Mouse (Mus musculus) limb, embryonic 15.5 days (tissue): ENCODE results near the gene Resf1. TPM values are rescaled to one million over a fixed set of nuclear protein-coding genes. Genes with fewer than 3 reads are reported as not detected.
"Not testable (repeated sequence)": the region's sequence is repeated elsewhere in the genome, so short reads cannot be mapped to it uniquely, and the experiment has no call there.

Experiments
- ATAC-seq: fragments of 200-750 bp; cut with Nextera tagmentation; 2 replicates; pipeline ENCODE4 v1.8.0; 2017; ENCODE audit warnings: low read depth, moderate TSS enrichment; ENCODE audit not compliant: insufficient number of reproducible peaks, low FRiP score, low TSS enrichment
- H3K27ac ChIP-seq: fragments of 300-500 bp; sonication (generic); 2 replicates; pipeline ENCODE4 v1.5.1; 2015; ENCODE audit warnings: moderate library complexity, mild to moderate bottlenecking, inconsistent platforms
- H3K27me3 ChIP-seq: fragments of 300-500 bp; sonication (generic); 2 replicates; pipeline ENCODE4 v1.6.1; 2015; ENCODE audit warnings: inconsistent platforms
- H3K36me3 ChIP-seq: fragments of 300-500 bp; sonication (generic); 2 replicates; pipeline ENCODE4 v1.6.1; 2015; ENCODE audit warnings: inconsistent platforms
- H3K4me1 ChIP-seq: fragments of 300-500 bp; sonication (generic); 2 replicates; pipeline ENCODE4 v1.6.1; 2015; ENCODE audit warnings: inconsistent platforms
- H3K4me2 ChIP-seq: fragments of 300-500 bp; sonication (generic); 2 replicates; pipeline ENCODE4 v1.6.1; 2015; ENCODE audit warnings: mild to moderate bottlenecking, inconsistent platforms
- H3K4me3 ChIP-seq: fragments of 300-500 bp; sonication (generic); 2 replicates; pipeline ENCODE4 v1.5.1; 2015; ENCODE audit warnings: mild to moderate bottlenecking, inconsistent platforms
- H3K9ac ChIP-seq: fragments of 300-500 bp; sonication (generic); 2 replicates; pipeline ENCODE4 v1.6.1; 2015; ENCODE audit warnings: inconsistent platforms
- H3K9me3 ChIP-seq: fragments of 300-500 bp; sonication (generic); 2 replicates; pipeline ENCODE4 v1.6.1; 2016; ENCODE audit warnings: inconsistent platforms
- WGBS: fragments of 180-500 bp; shearing (Covaris S2); methylation state at CpG from one replicate; pipeline ENCODE4 v1.1.7; 2015; 5-methylcytosine and 5-hydroxymethylcytosine counted together
- polyA plus RNA-seq: library from polyadenylated mRNA; unstranded; fragments of >200 nt; fragmentation: Nextera tagmentation; extraction: Ambion mirVana; gene quantifications from 2 replicates; pipeline ENCODE4 v1.2.1, GENCODE M21; 2015

Resf1 gene
- polyA plus RNA-seq, 1 experiment from 2014 or later: 41.7 TPM

- WGBS: 87% methylated on average over 1 of the region's 1 CpGs
- no peak overlapping the region for H3K4me2 ChIP-seq
- no peak overlapping the region for H3K9ac ChIP-seq
- ATAC-seq: no peak
- H3K9me3 ChIP-seq: no peaks in the 10 kb centered on the region
- H3K36me3 ChIP-seq: peaks cover 22% of the 10 kb centered on the region
- no peak overlapping the region for H3K4me3 ChIP-seq
- H3K27ac ChIP-seq: no peak overlapping the region
- no peaks in the 10 kb centered on the region for H3K27me3 ChIP-seq
- H3K4me1 ChIP-seq: peaks cover 7% of the 10 kb centered on the region; the same call in 1 of the 2 replicates
Observed at GRCm38 (mm10) chr6:149311778-149312177, 2.6 kb downstream of the Resf1 start.

DNA sequence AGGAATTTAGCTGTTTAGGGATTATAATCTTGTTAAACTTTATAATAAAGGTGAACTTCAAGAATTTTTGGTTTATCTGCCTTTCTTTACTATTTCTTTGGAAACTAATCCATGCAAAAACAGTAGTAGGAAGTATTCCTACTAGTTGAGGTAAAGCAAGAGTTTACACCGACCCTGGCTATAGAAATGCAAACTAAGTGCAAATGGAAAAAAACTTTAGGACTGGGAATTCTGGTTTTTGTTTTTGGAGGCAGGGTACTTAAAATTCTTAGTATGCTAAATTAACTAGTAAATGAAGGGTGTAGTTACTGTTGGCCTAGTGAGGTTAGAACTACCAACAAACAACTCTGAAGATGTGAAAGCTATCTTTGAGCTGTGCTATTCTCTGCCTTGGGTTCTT is 3.0 kb downstream of the Resf1 start:
- Histone ChIP-seq H3K27ac (no peak overlapping the region), H3K4me1 (peaks cover 7% of the 10 kb centered on the region; the same call in 1 of the 2 replicates), H3K27me3 (no peaks in the 10 kb centered on the region), H3K36me3 (peaks cover 23% of the 10 kb centered on the region), H3K9me3 (no peaks in the 10 kb centered on the region), H3K4me3 (no peak overlapping the region), H3K9ac (no peak overlapping the region), H3K4me2 (no peak overlapping the region)
- WGBS: 68% methylated on average over 1 of the region's 1 CpGs
- ATAC-seq: no peak

DNA sequence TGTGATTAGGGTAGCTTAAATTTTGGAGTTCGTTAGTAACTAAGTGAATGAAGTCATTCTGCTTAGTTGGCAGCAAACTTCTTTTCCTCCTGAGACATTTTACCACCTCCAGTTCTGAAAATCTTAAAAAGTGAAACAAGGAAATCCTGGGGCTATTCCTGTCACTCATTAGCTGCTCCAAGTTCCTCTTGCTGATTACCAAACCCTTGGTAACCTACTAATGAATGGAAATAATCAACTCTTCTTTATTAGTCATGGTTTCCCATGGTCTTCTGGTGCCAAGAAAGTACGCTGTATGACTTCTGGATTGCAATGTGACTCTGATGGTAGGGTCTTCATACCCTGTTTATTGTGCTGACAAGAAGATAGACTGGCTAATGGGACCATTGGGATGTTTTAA is 5.7 kb downstream of the Resf1 start:
- Histone ChIP-seq H3K9me3 (no peaks in the 10 kb centered on the region), H3K27me3 (no peaks in the 10 kb centered on the region), H3K9ac (no peak overlapping the region), H3K36me3 (peaks cover 42% of the 10 kb centered on the region), H3K27ac (no peak overlapping the region), H3K4me2 (no peak overlapping the region), H3K4me3 (no peak overlapping the region), H3K4me1 (peaks cover 3% of the 10 kb centered on the region; the same call in 1 of the 2 replicates)
- WGBS: 60% methylated on average over 2 of the region's 2 CpGs
- no peak for ATAC-seq

GRCm38 (mm10) chr6:149323523-149324241 is 14.5 kb downstream of the Resf1 start:
- Histone ChIP-seq H3K4me3 (no peak overlapping the region), H3K9me3 (no peaks in the 10 kb centered on the region), H3K27ac (no peak overlapping the region), H3K9ac (no peak overlapping the region), H3K27me3 (no peaks in the 10 kb centered on the region), H3K36me3 (peaks cover 79% of the 10 kb centered on the region), H3K4me2 (no peak overlapping the region), H3K4me1 (no peaks in the 10 kb centered on the region)
- 82% methylated on average over 4 of the region's 4 CpGs for WGBS
- no peak for ATAC-seq

- Histone ChIP-seq H3K27ac (no peak overlapping the region), H3K36me3 (peaks cover 77% of the 10 kb centered on the region), H3K4me2 (no peak overlapping the region), H3K27me3 (no peaks in the 10 kb centered on the region), H3K4me1 (no peaks in the 10 kb centered on the region), H3K9me3 (no peaks in the 10 kb centered on the region), H3K9ac (no peak overlapping the region), H3K4me3 (no peak overlapping the region)
- ATAC-seq: no peak
- 95% methylated on average over 6 of the region's 6 CpGs for WGBS
Observed at GRCm38 (mm10) chr6:149324242-149324633, 15.0 kb downstream of the Resf1 start.

DNA sequence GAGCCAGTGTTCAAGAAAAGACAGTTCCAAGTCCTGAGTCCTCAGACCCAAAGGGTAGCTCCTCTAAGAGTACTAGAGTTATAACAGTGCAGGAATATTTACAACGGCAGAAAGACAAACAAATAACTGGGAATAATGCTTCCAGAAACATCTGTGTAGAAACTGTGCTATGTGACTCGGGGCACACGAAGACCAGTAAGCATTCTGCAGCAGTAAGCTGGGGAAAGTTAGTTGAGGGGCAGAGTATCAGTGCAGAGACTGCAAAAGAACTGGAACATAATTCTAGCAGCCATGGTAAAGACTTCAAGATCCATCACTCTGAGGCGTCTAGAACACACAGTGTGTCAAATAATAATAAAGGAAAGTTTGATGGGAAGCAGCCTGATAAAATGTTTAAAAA is 19.9 kb downstream of the Resf1 start:
- Histone ChIP-seq H3K27me3 (no peaks in the 10 kb centered on the region), H3K36me3 (peaks cover 59% of the 10 kb centered on the region), H3K27ac (no peak overlapping the region), H3K4me2 (no peak overlapping the region), H3K4me1 (no peaks in the 10 kb centered on the region), H3K4me3 (no peak overlapping the region), H3K9ac (no peak overlapping the region), H3K9me3 (no peaks in the 10 kb centered on the region)
- WGBS: 92% methylated on average over 4 of the region's 4 CpGs
- ATAC-seq: no peak

- WGBS: 71% methylated on average over 1 of the region's 1 CpGs
- no peaks in the 10 kb centered on the region for H3K9me3 ChIP-seq
- no peak overlapping the region for H3K9ac ChIP-seq
- H3K4me3 ChIP-seq: no peak overlapping the region
- H3K36me3 ChIP-seq: peaks cover 62% of the 10 kb centered on the region
- no peaks in the 10 kb centered on the region for H3K27me3 ChIP-seq
- H3K4me1 ChIP-seq: no peaks in the 10 kb centered on the region
- no peak overlapping the region for H3K27ac ChIP-seq
- ATAC-seq: no peak
- no peak overlapping the region for H3K4me2 ChIP-seq
Observed at GRCm38 (mm10) chr6:149330332-149330731, 21.1 kb downstream of the Resf1 start.

- Histone ChIP-seq H3K4me2 (no peak overlapping the region), H3K36me3 (peaks cover 61% of the 10 kb centered on the region), H3K4me3 (no peak overlapping the region), H3K27ac (no peak overlapping the region), H3K27me3 (no peaks in the 10 kb centered on the region), H3K4me1 (no peaks in the 10 kb centered on the region), H3K9ac (no peak overlapping the region), H3K9me3 (no peaks in the 10 kb centered on the region)
- 75% methylated on average over 2 of the region's 2 CpGs for WGBS
- no peak for ATAC-seq
Observed at GRCm38 (mm10) chr6:149333036-149333435, 23.8 kb downstream of the Resf1 start.

DNA sequence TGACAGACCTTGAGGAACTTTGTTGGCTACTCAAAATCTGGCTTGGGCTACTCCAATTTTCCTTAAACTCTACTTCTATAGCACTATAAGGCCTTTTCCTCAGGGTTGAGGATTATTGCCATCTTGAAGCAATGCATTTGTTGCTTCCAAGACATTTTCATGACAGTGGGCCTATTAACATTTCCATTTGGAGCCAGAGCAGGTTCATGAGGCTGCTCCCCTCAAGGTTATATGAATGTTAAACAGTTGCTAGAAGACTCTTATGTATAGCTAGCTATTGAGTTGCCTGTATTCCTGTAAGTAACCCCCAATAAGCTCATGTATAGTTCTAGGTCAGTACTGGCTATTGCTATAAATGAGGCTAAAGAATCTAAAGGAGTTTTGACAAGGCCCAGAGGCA is 28.8 kb downstream of the Resf1 start:
- H3K27me3 ChIP-seq: no peaks in the 10 kb centered on the region
- no peak overlapping the region for H3K9ac ChIP-seq
- peaks cover 46% of the 10 kb centered on the region for H3K36me3 ChIP-seq
- H3K9me3 ChIP-seq: no peaks in the 10 kb centered on the region
- H3K4me3 ChIP-seq: no peak overlapping the region
- H3K4me1 ChIP-seq: no peaks in the 10 kb centered on the region
- H3K27ac ChIP-seq: no peak overlapping the region
- ATAC-seq: no peak
- no peak overlapping the region for H3K4me2 ChIP-seq

GRCm38 (mm10) chr6:149338622-149339021 is 29.4 kb downstream of the Resf1 start:
- H3K4me3 ChIP-seq: no peak overlapping the region
- H3K4me2 ChIP-seq: no peak overlapping the region
- no peak overlapping the region for H3K9ac ChIP-seq
- H3K9me3 ChIP-seq: no peaks in the 10 kb centered on the region
- no peak for ATAC-seq
- 88% methylated on average over 1 of the region's 1 CpGs for WGBS
- H3K4me1 ChIP-seq: no peaks in the 10 kb centered on the region
- no peaks in the 10 kb centered on the region for H3K27me3 ChIP-seq
- H3K27ac ChIP-seq: no peak overlapping the region
- peaks cover 40% of the 10 kb centered on the region for H3K36me3 ChIP-seq

DNA sequence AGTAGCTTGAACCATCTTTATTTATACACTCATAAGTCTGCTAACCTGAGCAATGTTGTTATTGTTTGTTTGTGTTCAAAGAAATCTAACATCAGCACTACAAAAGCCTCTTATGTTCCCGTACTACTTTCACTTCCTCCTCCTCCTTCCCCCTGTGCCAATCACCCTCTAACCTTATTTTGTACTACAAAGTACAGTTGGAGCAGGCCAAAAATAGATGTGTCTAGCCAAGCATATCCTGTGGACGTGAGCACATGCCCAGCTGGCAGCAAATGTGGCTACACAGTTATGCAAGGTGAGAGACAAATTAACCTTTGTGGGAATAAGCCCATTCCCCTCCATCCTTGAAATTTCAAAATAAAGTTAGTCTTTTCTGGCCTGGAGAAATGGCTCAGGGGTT is 34.6 kb downstream of the Resf1 start:
- WGBS: 65% methylated on average over 2 of the region's 2 CpGs
- Histone ChIP-seq H3K4me1 (no peaks in the 10 kb centered on the region), H3K4me2 (no peak overlapping the region), H3K27ac (no peak overlapping the region), H3K9ac (no peak overlapping the region), H3K9me3 (no peaks in the 10 kb centered on the region), H3K36me3 (no peaks in the 10 kb centered on the region), H3K4me3 (no peak overlapping the region), H3K27me3 (no peaks in the 10 kb centered on the region)
- no peak for ATAC-seq

- Histone ChIP-seq H3K4me2 (no peak overlapping the region), H3K9ac (no peak overlapping the region), H3K4me3 (no peak overlapping the region), H3K4me1 (no peaks in the 10 kb centered on the region), H3K27ac (no peak overlapping the region), H3K27me3 (no peaks in the 10 kb centered on the region), H3K36me3 (no peaks in the 10 kb centered on the region), H3K9me3 (no peaks in the 10 kb centered on the region)
- no peak for ATAC-seq
Observed at GRCm38 (mm10) chr6:149344372-149344771, 35.2 kb downstream of the Resf1 start.

DNA sequence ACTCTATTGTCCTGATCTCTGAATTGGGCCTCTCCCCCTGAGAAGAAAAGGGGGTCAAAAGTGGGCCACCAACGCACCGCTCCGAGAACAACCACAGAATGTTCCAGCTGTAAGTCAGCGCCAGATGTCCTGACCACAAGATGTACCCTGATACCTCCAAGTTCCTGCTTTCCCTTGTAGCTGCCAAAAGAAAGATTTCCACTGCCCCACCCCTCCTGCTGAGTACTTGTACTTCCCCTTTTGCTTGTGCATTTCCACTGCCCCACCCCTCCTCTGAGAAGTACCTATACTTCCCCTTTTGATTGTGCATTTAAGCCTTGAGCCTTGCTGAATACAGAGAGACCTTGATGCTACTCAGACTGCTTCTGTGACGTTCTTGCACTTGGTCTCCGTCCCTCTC is 39.0 kb downstream of the Resf1 start:
- H3K9me3 ChIP-seq, H3K9ac ChIP-seq, ATAC-seq: not testable (repeated sequence)

More for the DNA sequence above, 39.0 kb downstream of the Resf1 start:
- not testable (repeated sequence) for H3K27me3 ChIP-seq, H3K4me1 ChIP-seq, H3K36me3 ChIP-seq, H3K4me3 ChIP-seq, H3K4me2 ChIP-seq, H3K27ac ChIP-seq
- 83% methylated on average over 6 of the region's 6 CpGs for WGBS
